Mouse (Mus musculus) limb, embryonic 11.5 days (tissue): ENCODE results near the gene Glis2. TPM values are rescaled to one million over a fixed set of nuclear protein-coding genes. Genes with fewer than 3 reads are reported as not detected.

Experiments used
- ATAC-seq: fragments of 200-750 bp; cut with Nextera tagmentation; 2 replicates; pipeline ENCODE4 v1.8.0; 2017; ENCODE audit warnings: low read depth; ENCODE audit not compliant: insufficient number of reproducible peaks, low FRiP score, low TSS enrichment
- DNase-seq: peaks from one replicate; pipeline ENCODE4 v3.0.0-alpha.2; 2015; ENCODE audit warnings: low spot score
- H3K27ac ChIP-seq: fragments of 300-500 bp; sonication (generic); replicated peaks from 2 replicates; pipeline ENCODE4 v1.5.1; 2014; ENCODE audit warnings: low read depth, mild to moderate bottlenecking, low read length
- H3K27me3 ChIP-seq: fragments of 300-500 bp; sonication (generic); 2 replicates; pipeline ENCODE4 v1.6.1; 2014; ENCODE audit warnings: mild to moderate bottlenecking, low read length, mixed read lengths; ENCODE audit not compliant: control insufficient read depth, insufficient read depth
- H3K36me3 ChIP-seq: fragments of 300-500 bp; sonication (generic); 2 replicates; pipeline ENCODE4 v1.6.1; 2014; ENCODE audit warnings: mild to moderate bottlenecking, low read length, moderate library complexity, mixed read lengths; ENCODE audit not compliant: control insufficient read depth, insufficient read depth
- H3K4me1 ChIP-seq: fragments of 300-500 bp; sonication (generic); 2 replicates; pipeline ENCODE4 v1.6.1; 2014; ENCODE audit warnings: low read length, mixed read lengths; ENCODE audit not compliant: control insufficient read depth, insufficient read depth
- H3K4me2 ChIP-seq: fragments of 300-500 bp; sonication (generic); 2 replicates; pipeline ENCODE4 v1.6.1; 2014; ENCODE audit warnings: low read depth, mild to moderate bottlenecking, moderate library complexity; ENCODE audit not compliant: severe bottlenecking
- H3K4me3 ChIP-seq: fragments of 300-500 bp; sonication (generic); 2 replicates; pipeline ENCODE4 v1.5.1; 2014; ENCODE audit warnings: low read depth, low read length
- H3K9ac ChIP-seq: fragments of 300-500 bp; sonication (generic); 2 replicates; pipeline ENCODE4 v1.6.1; 2014; ENCODE audit warnings: mild to moderate bottlenecking, low read length
- H3K9me3 ChIP-seq: fragments of 300-500 bp; sonication (generic); 2 replicates; pipeline ENCODE4 v1.6.1; 2016; ENCODE audit warnings: low read length; ENCODE audit not compliant: control insufficient read depth
- WGBS: fragments of 180-500 bp; shearing (Covaris S2); extraction: QIAGEN DNeasy Blood & Tissue Kit; methylation state at CpG from one replicate; pipeline ENCODE4 v1.1.7; 2014; 5-methylcytosine and 5-hydroxymethylcytosine counted together
- polyA plus RNA-seq: library from polyadenylated mRNA; unstranded; fragments of >200 nt; fragmentation: Nextera tagmentation; extraction: Ambion mirVana; gene quantifications from 2 replicates; pipeline ENCODE4 v1.2.1, GENCODE M21; 2014

The Glis2 gene
- polyA plus RNA-seq, 1 experiment from 2014 or later, result 27.4 TPM

GRCm38 (mm10) chr16:4613736-4614135 lies 19.2 kb downstream of the Glis2 start:
- DNase-seq, result no peak
- Histone ChIP-seq H3K9ac (no peak overlapping the region), H3K4me2 (no peak overlapping the region), H3K36me3 (peaks cover 31% of the 10 kb centered on the region), H3K4me3 (no peak overlapping the region), H3K27ac (no peak overlapping the region), H3K4me1 (no peaks in the 10 kb centered on the region), H3K9me3 (0 out of 2 replicates have a peak, but pooled peaks cover 2% of the 10 kb centered on the region), H3K27me3 (no peaks in the 10 kb centered on the region)
- WGBS, result 91% methylated on average over 9 of the region's 9 CpGs
- no peak for ATAC-seq

DNA sequence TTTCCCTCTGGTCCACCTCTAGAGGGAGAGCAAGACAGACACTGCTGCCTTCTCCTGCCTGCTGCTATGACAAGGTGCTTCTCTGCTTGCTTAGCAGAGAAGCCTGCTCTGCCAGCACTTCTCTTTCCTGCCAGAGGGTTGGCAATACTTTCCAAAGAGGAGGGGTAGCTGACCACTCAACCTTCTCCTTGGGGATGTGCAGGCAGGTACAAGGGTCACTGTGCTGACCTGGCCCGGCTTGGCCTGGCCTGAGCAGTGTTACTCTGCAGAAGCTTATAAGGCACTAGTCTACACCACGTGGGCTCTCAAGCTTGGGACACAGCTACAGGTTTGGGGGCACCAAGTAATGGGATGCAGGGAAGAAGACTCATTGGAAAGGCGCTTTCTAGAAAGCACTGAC lies 20.1 kb downstream of the Glis2 start:
- Histone ChIP-seq H3K36me3 (peaks cover 34% of the 10 kb centered on the region), H3K27ac (no peak overlapping the region), H3K4me3 (no peak overlapping the region), H3K27me3 (no peaks in the 10 kb centered on the region), H3K9me3 (0 out of 2 replicates have a peak, but pooled peaks cover 2% of the 10 kb centered on the region), H3K9ac (no peak overlapping the region), H3K4me1 (no peaks in the 10 kb centered on the region), H3K4me2 (no peak overlapping the region)
- 89% methylated on average over 3 of the region's 3 CpGs for WGBS
- DNase-seq (no peak), ATAC-seq (no peak)

DNA sequence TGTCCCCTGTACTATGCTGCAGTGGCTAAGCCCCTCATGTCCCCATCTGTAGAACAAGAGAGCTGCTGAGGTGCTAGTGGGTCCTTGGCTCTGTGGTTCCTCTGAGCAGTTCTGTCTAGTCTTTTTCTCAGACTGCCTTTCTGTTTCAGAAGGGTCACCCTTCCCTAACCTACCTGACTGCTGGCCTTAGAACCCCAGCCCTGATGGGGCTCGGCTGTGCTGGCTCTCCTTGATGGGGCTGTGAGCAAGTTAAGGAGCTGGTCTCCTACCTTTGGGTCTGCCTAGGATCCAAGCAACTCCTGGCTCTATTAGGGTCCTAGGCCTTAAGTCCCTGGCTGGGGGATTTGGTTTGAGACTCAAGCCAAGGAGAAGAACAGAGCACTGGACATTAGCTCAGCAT lies 20.8 kb downstream of the Glis2 start:
- no peak overlapping the region for H3K27ac ChIP-seq
- H3K4me1 ChIP-seq, result no peaks in the 10 kb centered on the region
- no peak overlapping the region for H3K4me2 ChIP-seq
- H3K9ac ChIP-seq, result no peak overlapping the region
- H3K4me3 ChIP-seq, result no peak overlapping the region
- no peak for ATAC-seq
- 83% methylated on average over 1 of the region's 1 CpGs for WGBS
- DNase-seq, result no peak
- 0 out of 2 replicates have a peak, but pooled peaks cover 2% of the 10 kb centered on the region for H3K9me3 ChIP-seq
- H3K36me3 ChIP-seq, result peaks cover 34% of the 10 kb centered on the region
- H3K27me3 ChIP-seq, result no peaks in the 10 kb centered on the region

- no peak overlapping the region for H3K4me2 ChIP-seq
- H3K27me3 ChIP-seq, result no peaks in the 10 kb centered on the region
- 83% methylated on average over 4 of the region's 4 CpGs for WGBS
- no peak overlapping the region for H3K4me3 ChIP-seq
- DNase-seq (no peak), ATAC-seq (no peak)
- H3K4me1 ChIP-seq, result no peaks in the 10 kb centered on the region
- H3K9ac ChIP-seq, result no peak overlapping the region
- peaks cover 26% of the 10 kb centered on the region for H3K36me3 ChIP-seq
- H3K9me3 ChIP-seq, result 0 out of 2 replicates have a peak, but pooled peaks cover 2% of the 10 kb centered on the region
- no peak overlapping the region for H3K27ac ChIP-seq
These were observed 22.3 kb downstream of the Glis2 start for GRCm38 (mm10) chr16:4616829-4617228.

GRCm38 (mm10) chr16:4624074-4624473 lies 29.6 kb downstream of the Glis2 start:
- no peak for DNase-seq
- H3K36me3 ChIP-seq, result peaks cover 3% of the 10 kb centered on the region
- H3K9me3 ChIP-seq, result no peaks in the 10 kb centered on the region
- peak overlapping the region; percentile 70 for H3K4me3 ChIP-seq
- ATAC-seq, result no peak
- WGBS, result 24% methylated on average over 9 of the region's 9 CpGs
- peak overlapping the region; percentile 78 for H3K9ac ChIP-seq
- peaks cover 8% of the 10 kb centered on the region for H3K4me1 ChIP-seq
- H3K27me3 ChIP-seq, result no peaks in the 10 kb centered on the region
- no peak overlapping the region for H3K27ac ChIP-seq
- H3K4me2 ChIP-seq, result peak overlapping the region; percentile 67

- Histone ChIP-seq H3K4me3 (peak within 1 kb of the TSS; percentile 70), H3K4me2 (peak within 1 kb of the TSS; percentile 67), H3K27me3 (no peaks in the 10 kb centered on the region), H3K27ac (peak within 1 kb of the TSS; percentile 43; the same call in 1 of the 2 replicates), H3K4me1 (peaks cover 8% of the 10 kb centered on the region), H3K9me3 (no peaks in the 10 kb centered on the region), H3K36me3 (peaks cover 4% of the 10 kb centered on the region), H3K9ac (peak within 1 kb of the TSS; percentile 78)
- under 1% methylated on average over 56 of the region's 56 CpGs for WGBS
- ATAC-seq (peak; percentile 86), DNase-seq (peak; percentile 92)
These were observed 30.1 kb downstream of the Glis2 start, which contains the start of gene Pam16 for GRCm38 (mm10) chr16:4624481-4625110. Pam16 (minus strand) TSS chr16:4624988.

DNA sequence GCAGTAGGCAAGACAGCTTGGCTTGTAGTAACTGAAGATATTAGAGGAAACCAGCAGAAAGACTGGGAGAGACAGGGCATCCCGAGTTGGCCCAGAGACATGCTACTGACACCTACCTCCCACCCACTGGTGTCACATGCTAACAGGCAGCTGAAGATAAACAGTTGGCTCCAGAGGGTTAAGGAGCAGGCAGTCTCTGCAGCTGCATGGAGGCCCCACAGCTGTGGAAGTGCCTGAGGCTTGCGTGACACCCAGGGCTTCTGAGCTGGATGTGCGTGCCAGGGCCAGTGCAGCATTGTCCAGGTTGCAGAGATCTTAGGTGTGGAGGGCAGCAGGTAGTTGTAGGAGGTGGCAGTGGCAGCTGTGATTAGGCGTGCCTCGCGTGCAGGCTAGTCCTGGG lies 32.6 kb downstream of the Glis2 start:
- Histone ChIP-seq H3K9me3 (no peaks in the 10 kb centered on the region), H3K27me3 (no peaks in the 10 kb centered on the region), H3K9ac (no peak overlapping the region), H3K4me2 (no peak overlapping the region), H3K4me3 (no peak overlapping the region), H3K4me1 (peaks cover 8% of the 10 kb centered on the region), H3K27ac (no peak overlapping the region), H3K36me3 (peaks cover 5% of the 10 kb centered on the region)
- 74% methylated on average over 6 of the region's 6 CpGs for WGBS
- DNase-seq (no peak), ATAC-seq (no peak)

GRCm38 (mm10) chr16:4628898-4629419 lies 34.4 kb downstream of the Glis2 start:
- H3K9ac ChIP-seq, result no peak overlapping the region
- 92% methylated on average over 9 of the region's 9 CpGs for WGBS
- H3K4me3 ChIP-seq, result no peak overlapping the region
- no peaks in the 10 kb centered on the region for H3K4me1 ChIP-seq
- H3K9me3 ChIP-seq, result no peaks in the 10 kb centered on the region
- H3K27ac ChIP-seq, result no peak overlapping the region
- no peaks in the 10 kb centered on the region for H3K27me3 ChIP-seq
- DNase-seq (no peak), ATAC-seq (no peak)
- H3K36me3 ChIP-seq, result peaks cover 7% of the 10 kb centered on the region
- H3K4me2 ChIP-seq, result no peak overlapping the region
